Mouse (Mus musculus): ENCODE measurements around the gene Chst2.

DNA sequence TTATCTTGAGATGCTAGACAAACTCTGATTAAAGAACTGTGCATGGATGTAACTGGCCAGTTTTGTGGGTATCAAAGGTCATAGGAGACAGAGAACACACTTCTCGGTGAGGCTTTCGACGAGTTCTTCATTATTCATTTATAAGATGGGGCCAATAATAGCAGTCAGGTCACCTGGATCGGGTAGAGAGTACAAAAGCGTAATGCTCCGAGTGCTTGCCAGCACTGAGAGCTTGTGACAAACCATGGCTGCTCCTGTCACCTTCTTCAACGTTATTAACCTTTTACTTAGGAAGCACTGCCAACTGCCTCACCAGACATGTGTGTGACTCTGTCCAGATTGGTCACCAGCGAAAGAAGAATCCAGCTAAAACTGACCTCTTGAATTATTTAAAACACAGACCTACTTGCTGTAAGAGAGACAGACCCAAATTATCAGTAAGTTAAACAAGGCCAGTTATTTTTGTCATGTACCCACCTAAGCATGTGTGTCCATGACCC, 18.6 kb downstream of the Chst2 start:
- TF ChIP-seq CHD2 (IDR thresholded peaks at IDR 0.05; ENCODE audit: low read depth, low read length), result no peak
- TF ChIP-seq ZNF384 (IDR thresholded peaks at IDR 0.05; ENCODE audit: low read depth, low read length), result no peak

All from ES-E14 (cell line).